Mouse (Mus musculus) ES-Bruce4 (cell line): ENCODE measurements at regions not wholly inside any gene's neighbourhood (a gene's known extent, or its start where the extent isn't known, plus 50 kb on each side); places are given as distances from the start of the nearest gene placed in this dataset.

Experiments used
- H3K27ac ChIP-seq: 2 replicates; pipeline ENCODE4 v1.5.1; 2012; ENCODE audit warnings: low read length, inconsistent platforms; ENCODE audit not compliant: insufficient read depth
- H3K27me3 ChIP-seq: 2 replicates; pipeline ENCODE4 v1.6.1; 2012; ENCODE audit warnings: mild to moderate bottlenecking, low read length, inconsistent platforms; ENCODE audit not compliant: control insufficient read depth, poor library complexity, insufficient read depth, severe bottlenecking
- H3K36me3 ChIP-seq: 2 replicates; pipeline ENCODE4 v1.6.1; 2012; ENCODE audit warnings: inconsistent platforms, mild to moderate bottlenecking, low read length, moderate library complexity; ENCODE audit not compliant: control insufficient read depth, poor library complexity, insufficient read depth, severe bottlenecking
- H3K4me1 ChIP-seq: one replicate; pipeline ENCODE4 v1.8.1; 2011; ENCODE audit warnings: low read length; ENCODE audit not compliant: control insufficient read depth, insufficient read depth
- H3K4me3 ChIP-seq: 2 replicates; pipeline ENCODE4 v1.5.1; 2011; ENCODE audit warnings: low read depth, mild to moderate bottlenecking, low read length
- H3K9ac ChIP-seq: 2 replicates; pipeline ENCODE4 v1.6.1; 2012; ENCODE audit warnings: low read depth, mild to moderate bottlenecking, inconsistent platforms; ENCODE audit not compliant: poor library complexity, severe bottlenecking
- H3K9me3 ChIP-seq: replicated peaks from 2 replicates; pipeline ENCODE4 v1.6.1; 2012; ENCODE audit warnings: mild to moderate bottlenecking, low read length, inconsistent platforms; ENCODE audit not compliant: control insufficient read depth, poor library complexity, insufficient read depth, severe bottlenecking
- CTCF ChIP-seq: IDR thresholded peaks from one replicate; pipeline ENCODE4 v1.8.1; 2011; ENCODE audit warnings: low read depth, low read length
- EP300 ChIP-seq: IDR thresholded peaks from 2 replicates; pipeline ENCODE4 v1.6.1; 2011; ENCODE audit warnings: low read depth, low read length; ENCODE audit not compliant: insufficient read depth
- POLR2A ChIP-seq: IDR thresholded peaks from one replicate; pipeline ENCODE4 v1.8.1; 2011; ENCODE audit warnings: low read length; ENCODE audit not compliant: insufficient read depth

DNA sequence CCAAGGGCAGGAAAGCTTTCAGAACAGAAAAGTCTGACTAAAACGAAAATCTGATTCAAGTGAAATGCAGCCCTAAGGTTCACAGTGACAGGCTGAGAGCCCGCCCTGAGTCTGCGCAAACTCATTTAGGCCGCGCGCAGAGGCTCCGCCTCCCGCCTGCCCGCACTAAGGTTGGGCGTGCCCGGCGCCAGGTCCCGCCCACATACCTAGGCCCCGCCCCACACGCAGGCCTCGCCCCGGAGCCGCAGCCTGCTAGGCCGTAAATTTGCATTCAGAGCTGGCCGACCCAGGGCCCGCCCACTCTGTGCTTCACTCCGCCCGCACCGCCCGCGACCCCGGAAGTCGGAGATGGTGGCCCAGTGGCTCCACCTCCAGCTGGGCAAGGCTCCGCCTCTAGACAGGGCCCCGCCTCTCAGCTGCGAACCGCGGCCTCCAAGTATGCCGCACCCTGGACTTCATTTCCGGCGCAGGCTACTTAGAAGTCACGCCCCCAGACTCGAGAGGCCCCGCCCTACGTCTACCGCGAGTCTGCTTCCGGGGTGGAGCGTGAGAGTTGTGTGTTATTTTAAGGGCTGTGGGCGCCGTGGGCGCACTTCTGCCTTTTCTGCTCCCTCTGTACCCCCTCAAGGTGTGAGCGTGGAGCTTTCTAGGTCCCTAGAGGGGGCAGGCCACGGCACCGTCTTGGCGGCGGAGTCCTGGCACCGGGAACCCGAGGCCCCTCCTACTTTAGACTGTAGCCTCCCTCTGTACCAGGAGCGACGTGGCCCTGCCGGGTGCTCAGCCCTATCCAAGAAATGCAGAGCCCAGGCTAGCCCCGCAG, 52.3 kb upstream of the Wnt7b start:
- Histone ChIP-seq H3K4me1 (no peaks in the 10 kb centered on the region), H3K27ac (peak overlapping the region; percentile 24; the same call in 1 of the 2 replicates), H3K36me3 (no peaks in the 10 kb centered on the region), H3K4me3 (peak overlapping the region; percentile 80), H3K27me3 (no peaks in the 10 kb centered on the region), H3K9me3 (no peaks in the 10 kb centered on the region), H3K9ac (peak overlapping the region; percentile 57)
- TF ChIP-seq EP300 = no peak
- TF ChIP-seq POLR2A = peak; percentile 44

DNA sequence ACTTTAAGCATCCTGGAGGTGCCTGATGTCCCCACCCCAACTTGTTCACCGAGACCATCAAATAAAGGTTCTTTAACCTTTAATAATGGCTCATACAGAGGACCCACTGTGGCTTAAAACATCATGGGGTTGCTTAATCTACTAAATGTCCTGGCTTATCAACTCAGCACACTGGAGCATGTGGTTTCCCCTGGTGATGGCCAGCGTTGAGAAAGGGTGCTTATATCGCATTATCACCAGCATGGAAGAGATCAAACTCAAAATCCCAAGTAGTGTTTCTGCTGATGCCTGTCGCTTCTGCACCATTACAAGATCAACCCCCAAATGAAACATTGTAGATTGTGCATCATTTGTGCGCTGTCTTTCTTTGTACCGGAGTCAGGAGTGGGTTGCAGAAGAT, 53.2 kb upstream of the Wnt7b start:
- no peak overlapping the region for H3K27ac ChIP-seq
- no peaks in the 10 kb centered on the region for H3K27me3 ChIP-seq

DNA sequence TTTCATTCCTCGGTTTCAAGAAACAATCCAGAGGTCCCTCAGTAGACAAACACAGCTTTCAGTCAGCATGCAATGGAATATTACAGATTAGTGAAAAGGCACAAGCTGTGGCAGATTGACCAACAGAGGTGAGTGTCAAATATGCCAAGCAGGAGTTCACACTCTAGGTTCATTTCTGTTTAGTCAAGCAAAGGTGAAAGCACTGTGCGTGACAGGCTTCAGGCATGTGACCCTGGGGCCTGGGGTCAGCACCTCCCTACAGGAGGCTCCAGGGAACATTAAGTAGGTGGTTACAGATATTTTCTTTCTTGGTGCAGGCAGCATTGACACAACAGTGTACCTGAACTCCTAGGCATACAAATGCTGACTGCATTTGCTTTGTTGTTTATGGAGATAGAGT, 57.3 kb upstream of the Wnt7b start:
- no peak overlapping the region for H3K27ac ChIP-seq
- TF ChIP-seq CTCF (no peak), POLR2A (no peak)
- no peaks in the 10 kb centered on the region for H3K9me3 ChIP-seq
- no peak overlapping the region for H3K9ac ChIP-seq
- no peak overlapping the region for H3K4me3 ChIP-seq
- H3K4me1 ChIP-seq = no peaks in the 10 kb centered on the region
- no peaks in the 10 kb centered on the region for H3K27me3 ChIP-seq
- no peaks in the 10 kb centered on the region for H3K36me3 ChIP-seq

More for the DNA sequence above, 53.2 kb upstream of the Wnt7b start:
- Histone ChIP-seq H3K4me3 (peak overlapping the region; percentile 80), H3K36me3 (no peaks in the 10 kb centered on the region), H3K4me1 (no peaks in the 10 kb centered on the region), H3K9ac (peak overlapping the region; percentile 57), H3K9me3 (no peaks in the 10 kb centered on the region)
- TF ChIP-seq POLR2A = no peak

DNA sequence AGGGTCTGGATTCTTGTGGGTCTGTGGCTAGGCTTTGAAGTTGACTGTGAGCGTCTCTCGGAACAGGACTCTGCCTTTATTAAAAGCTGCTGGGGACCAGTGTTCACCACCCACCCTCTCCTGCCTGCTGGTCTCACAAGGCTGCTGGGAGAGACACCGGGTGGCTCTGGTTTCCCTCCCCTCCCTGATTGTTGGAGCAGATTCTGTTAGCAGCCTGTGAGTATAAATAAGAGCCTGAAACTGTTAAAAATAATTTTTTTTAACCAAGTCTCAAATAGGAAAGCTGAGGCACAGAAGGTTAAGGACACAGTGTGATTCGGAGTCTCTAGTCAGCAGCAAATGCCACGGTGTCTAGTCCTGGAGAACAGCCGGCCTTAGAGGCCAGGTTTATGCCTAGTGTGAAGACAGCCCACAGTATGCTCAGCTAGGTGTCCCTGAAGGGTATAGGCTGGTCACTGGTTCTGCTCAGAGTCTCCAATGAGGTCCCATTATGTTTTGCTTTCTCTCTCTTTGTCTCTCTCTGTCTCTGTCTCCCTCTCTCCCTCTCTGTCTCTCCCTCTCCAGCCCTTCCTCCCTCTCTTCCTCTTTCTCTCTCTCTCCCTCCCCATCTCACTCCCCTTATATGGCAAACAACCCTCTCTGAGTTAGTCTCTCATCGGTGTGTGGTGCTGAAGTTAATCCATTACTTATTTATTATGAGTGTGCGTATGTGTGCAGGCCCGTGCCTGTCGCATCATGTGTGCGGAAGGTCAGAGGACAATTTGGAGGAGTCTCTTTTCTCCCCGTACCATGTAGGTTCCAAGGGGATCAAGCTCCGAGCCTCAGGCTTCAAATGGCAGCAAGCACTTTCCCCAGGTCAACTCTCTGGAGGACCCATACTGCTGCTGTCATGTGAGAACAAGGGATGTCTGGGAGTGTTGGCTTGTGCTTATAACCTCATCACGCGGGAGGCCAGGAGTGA, 59.1 kb upstream of the Wnt7b start:
- Histone ChIP-seq H3K27me3 (no peaks in the 10 kb centered on the region), H3K36me3 (no peaks in the 10 kb centered on the region), H3K4me1 (no peaks in the 10 kb centered on the region), H3K9ac (no peak overlapping the region), H3K9me3 (no peaks in the 10 kb centered on the region), H3K4me3 (no peak overlapping the region), H3K27ac (no peak overlapping the region)
- TF ChIP-seq EP300 (no peak), CTCF (no peak), POLR2A (no peak)

DNA sequence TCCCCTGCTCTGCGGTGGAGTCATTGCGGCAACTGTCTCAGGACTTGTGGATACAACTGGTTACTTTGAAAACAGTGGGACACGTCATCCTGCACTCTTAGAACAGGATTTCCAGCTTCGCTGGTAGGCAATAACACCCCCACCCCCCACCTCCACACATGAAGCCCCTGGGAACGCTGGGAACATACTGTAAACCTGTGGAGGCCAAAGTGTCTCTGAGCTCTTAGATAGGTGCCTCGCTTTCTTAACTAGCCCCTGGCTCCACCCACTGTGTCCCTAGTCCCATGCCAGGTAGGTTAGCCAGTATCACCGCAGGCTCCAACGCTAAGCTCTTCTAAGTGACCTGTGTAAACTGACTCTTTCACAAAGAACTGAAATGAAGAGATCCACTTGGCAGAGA, 63.1 kb upstream of the Wnt7b start:
- H3K27ac ChIP-seq = no peak overlapping the region

More for the DNA sequence above, 63.1 kb upstream of the Wnt7b start:
- Histone ChIP-seq H3K9me3 (no peaks in the 10 kb centered on the region), H3K4me1 (no peaks in the 10 kb centered on the region), H3K9ac (no peak overlapping the region; the same call in 1 of the 2 replicates), H3K27me3 (no peaks in the 10 kb centered on the region), H3K36me3 (no peaks in the 10 kb centered on the region), H3K4me3 (no peak overlapping the region)
- TF ChIP-seq CTCF (no peak), EP300 (no peak), POLR2A (no peak)
